Mouse (Mus musculus) thymus, postnatal 36 days (tissue): ENCODE data around the gene Gstp3.

ENCODE experiments used
- DNase-seq, 2 experiments: peaks; one replicate each; pipeline ENCODE4 v3.0.0; 2022; ENCODE audit warnings: mixed read lengths in 2 of 2

Gstp3 gene

DNA sequence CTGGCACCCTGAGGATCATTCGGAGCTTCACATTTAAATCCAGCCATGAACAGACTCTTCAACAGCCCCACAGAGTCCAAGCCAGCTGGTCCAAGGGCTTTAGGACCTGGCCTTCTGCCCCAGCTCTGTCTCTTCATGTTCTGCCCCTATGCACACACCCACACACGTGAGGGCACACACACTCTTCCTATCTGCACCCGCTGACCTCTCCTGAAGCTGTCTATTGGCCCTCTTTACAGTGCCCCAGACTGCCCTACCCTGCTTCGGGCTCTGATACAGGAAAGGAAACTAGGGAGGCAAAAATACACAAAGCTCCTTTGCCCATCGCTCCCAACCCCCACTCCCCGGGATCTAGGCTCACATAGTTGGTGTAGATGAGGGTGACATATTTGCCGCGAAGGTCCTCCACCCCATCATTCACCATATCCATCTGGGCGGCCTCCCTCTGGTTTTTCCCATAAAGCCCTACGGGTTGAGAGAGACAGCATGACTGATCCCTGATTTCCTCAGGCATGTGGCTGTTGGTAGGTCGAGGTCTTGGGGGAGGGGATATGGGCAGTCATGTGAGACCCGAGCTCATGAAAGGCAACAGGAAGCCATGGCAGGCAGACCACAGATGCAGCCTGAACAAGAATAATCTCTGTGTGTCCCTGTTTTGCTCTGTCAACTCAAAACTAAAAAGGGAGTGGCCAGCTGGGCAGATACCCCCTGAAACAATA is 22.9 kb downstream of the Gstp3 start:
- no peak for DNase-seq

GRCm38 (mm10) chr19:4033742-4034141 is 25.6 kb downstream of the Gstp3 start:
- no peak for DNase-seq

GRCm38 (mm10) chr19:4033298-4033697 is 26.1 kb downstream of the Gstp3 start:
- no peak for DNase-seq

DNA sequence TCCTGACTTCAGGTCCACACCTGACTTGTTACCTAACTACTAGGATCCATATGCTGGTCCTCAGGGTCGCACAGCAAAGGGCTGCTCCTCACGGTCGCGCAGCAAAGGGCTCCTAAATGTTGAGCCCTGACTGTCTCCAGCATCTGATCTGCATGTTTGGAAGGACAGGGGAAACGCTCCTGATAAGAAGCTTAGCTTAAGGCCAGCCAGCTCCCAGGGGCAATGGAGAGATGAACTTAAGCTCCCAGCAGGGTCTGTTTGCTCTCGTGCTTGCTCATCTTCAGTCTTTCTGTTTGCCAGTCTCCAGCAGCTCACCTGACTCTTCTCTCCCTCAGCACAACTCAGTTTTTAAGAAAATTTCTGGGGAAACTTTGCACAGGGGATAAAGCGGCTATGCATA is 26.7 kb downstream of the Gstp3 start:
- no peak for DNase-seq

DNA sequence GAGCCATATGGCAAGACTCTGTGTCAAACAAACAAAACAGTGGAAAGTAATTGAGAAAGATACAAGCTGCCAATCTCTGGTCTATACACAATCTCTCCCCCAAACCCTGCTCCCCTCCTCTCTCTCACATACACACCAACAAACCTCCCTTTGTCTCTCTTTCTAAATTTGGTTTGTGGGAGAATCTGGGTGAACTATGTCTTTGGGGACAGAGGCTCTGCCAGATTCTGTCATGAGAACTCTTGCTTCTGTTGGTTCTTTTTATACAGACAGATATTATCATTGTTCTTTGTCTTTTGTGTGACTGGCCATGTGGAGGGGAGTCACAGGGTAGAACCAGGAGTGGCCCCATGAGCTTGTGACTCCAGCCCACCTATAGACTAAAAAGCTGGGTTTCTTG is 31.8 kb downstream of the Gstp3 start:
- no peak for DNase-seq

- no peak for DNase-seq
These were observed 36.2 kb downstream of the Gstp3 start for GRCm38 (mm10) chr19:4023185-4023584.

- peak; percentile 55 to 56 for DNase-seq
These were observed 40.4 kb downstream of the Gstp3 start for GRCm38 (mm10) chr19:4018743-4019583.

DNA sequence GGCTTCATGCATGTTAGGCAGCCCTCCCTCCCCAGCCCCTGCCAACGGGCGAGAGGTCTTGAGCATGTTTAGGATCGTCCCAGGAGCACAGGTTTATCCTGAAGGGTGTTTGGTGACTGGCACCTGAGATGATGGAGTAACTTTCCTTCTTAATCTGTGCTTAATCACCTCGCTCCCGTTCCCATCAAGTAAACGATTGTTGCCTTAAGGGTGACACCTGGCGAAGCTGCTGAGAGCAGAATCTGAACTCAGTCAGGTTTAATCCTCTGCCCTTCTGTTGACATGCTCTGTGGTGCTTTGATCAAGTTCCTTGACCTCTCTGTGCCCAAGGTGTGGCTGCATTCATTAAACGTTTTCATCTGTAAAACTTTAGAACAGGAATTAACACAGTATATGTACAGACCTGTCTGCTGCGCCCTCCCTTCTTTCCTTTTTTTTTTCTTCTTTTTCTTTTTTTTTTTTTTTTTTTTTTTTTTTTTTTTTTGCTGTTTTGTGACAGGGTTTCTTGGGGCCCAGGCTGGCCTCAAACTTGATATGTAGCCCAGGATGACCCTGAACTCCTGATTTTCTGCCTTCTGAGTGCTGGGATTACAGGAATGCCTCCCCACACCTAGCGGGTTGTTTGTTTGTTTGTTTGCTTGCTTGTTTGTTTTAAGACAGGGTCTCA is 41.3 kb downstream of the Gstp3 start:
- DNase-seq: no peak

DNA sequence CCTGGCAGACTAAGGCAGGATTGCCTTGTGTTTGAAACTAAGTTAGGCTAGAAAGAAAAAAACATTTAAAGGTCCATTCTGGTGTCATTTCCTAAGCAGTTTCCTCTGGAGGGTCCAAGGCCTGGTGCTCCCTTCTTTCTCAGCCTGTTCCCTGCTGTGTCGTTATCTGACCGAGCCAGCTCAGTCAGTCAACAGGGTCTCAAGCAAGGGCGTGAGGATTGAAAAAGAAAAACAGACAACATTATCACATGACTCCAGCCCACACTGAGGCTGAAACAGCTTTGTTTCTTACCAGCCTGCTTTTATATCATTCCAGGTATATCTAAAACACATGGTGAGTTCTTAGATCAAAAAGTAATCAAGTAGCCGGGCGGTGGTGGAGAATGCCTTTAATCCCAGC is 43.7 kb downstream of the Gstp3 start:
- DNase-seq: no peak

GRCm38 (mm10) chr19:4014802-4015201 is 44.6 kb downstream of the Gstp3 start:
- no peak for DNase-seq

GRCm38 (mm10) chr19:4013066-4013465 is 46.3 kb downstream of the Gstp3 start:
- peak in 1 of 2 experiments; percentile 24 for DNase-seq

DNA sequence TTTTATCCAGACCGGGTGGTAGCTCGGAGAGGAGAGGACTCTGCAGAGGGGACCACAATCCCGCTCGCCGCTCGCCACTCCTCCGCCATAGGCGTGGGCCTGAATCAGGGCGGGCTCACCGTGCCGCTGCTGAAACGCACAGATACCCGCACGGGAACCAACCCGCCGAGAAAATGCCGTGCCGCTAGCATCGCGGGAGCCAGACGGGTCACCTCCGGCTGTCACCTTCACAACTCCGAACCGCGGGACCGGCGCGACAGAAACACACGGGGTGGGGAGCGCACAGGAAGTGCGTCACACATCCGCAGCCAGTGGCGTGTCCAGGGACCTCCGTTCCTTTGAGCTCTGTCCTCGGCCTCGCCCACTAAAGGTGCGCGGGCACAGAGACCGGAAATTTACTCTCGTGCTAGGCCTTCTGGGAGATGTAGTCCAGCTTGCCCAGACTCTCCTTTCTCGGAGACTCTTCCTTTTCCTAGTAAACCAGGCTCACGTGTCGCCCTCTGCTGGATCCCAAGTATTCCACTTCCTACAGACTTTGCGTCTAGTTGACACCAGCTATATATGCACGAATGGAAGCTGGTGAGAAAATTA is 46.8 kb downstream of the Gstp3 start, which contains the start of gene Ndufv1:
Ndufv1 (minus strand) TSS at position 375 of the 591 bp plus-strand sequence.
- peak; percentile 91 to 96 for DNase-seq

GRCm38 (mm10) chr19:4011086-4011485 is 48.3 kb downstream of the Gstp3 start:
- DNase-seq: no peak
